Mouse (Mus musculus): ENCODE measurements around the gene Med13.

DNA sequence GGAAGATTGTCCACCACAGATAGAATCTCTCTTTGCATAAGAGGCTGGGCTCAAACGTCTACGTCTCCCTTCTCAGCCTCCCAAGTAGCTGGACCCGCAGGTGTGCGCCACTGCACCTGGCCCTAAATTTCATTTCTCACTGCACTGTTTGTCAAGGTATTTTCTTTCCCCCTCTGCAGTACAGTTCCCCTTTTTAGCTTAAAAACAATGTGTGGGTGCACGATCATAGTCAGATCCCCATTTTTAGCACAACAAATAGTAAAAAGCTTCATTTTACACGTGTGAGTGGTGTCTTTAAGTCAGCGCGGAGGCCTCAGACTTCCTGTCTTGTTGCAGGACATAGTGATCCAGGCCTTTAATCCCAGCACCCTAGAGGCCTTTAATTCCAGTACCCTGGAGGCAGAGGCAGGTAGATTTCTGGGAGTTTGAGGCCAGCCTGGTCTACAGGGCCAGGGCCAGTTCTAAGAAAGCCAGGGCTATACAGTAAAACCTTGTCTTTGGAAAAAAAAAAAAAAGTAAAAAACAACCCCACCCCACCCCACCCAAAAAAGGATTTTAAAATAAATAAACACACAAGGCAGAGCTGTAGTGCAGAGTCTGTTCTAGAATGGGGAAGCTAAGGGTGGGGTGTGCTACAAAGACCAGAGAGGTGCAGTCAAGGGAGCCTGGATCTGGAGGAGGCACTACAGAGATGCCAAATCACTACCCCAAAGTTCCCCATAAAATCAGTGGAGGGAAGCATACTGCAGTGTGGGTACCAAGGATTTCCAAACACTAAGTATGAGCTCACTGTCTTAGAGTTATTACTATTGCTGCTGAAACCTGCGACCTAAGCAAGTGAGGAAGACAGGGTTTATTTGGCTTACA is 42.1 kb upstream of the Med13 start:
- TF ChIP-seq POLR2A (IDR thresholded peaks at IDR 0.05; ENCODE audit: control insufficient read depth, low read depth, low read length) (no peak), CTCF (IDR thresholded peaks at IDR 0.05; ENCODE audit: control insufficient read depth, insufficient read depth, insufficient replicate concordance, low read depth, low read length) (no peak)
